Mouse (Mus musculus) embryonic facial prominence, embryonic 11.5 days (tissue): Measurements from ENCODE around the gene Spaca9. TPM values are rescaled to one million over a fixed set of nuclear protein-coding genes. Genes with fewer than 3 reads are reported as not detected.

Experiments used
- ATAC-seq: fragments of 200-750 bp; cut with Nextera tagmentation; replicated peaks from 2 replicates; pipeline ENCODE4 v1.8.0; 2017; ENCODE audit warnings: low read depth; ENCODE audit not compliant: insufficient number of reproducible peaks, low FRiP score, low TSS enrichment
- DNase-seq: peaks from one replicate; pipeline ENCODE4 v3.0.0-alpha.2; 2015; ENCODE audit warnings: low spot score
- H3K27ac ChIP-seq: fragments of 300-500 bp; sonication (generic); replicated peaks from 2 replicates; pipeline ENCODE4 v1.5.1; 2014; ENCODE audit warnings: mild to moderate bottlenecking, low read depth, low read length, control low read depth
- H3K27me3 ChIP-seq: fragments of 300-500 bp; sonication (generic); 2 replicates; pipeline ENCODE4 v1.6.1; 2014; ENCODE audit warnings: mild to moderate bottlenecking, low read length, moderate library complexity, mixed read lengths; ENCODE audit not compliant: control insufficient read depth, insufficient read depth
- H3K36me3 ChIP-seq: fragments of 300-500 bp; sonication (generic); replicated peaks from 2 replicates; pipeline ENCODE4 v1.6.1; 2014; ENCODE audit warnings: low read depth, mild to moderate bottlenecking, low read length, moderate library complexity, mixed read lengths; ENCODE audit not compliant: control insufficient read depth, insufficient read depth
- H3K4me1 ChIP-seq: fragments of 300-500 bp; sonication (generic); 2 replicates; pipeline ENCODE4 v1.6.1; 2014; ENCODE audit warnings: low read length, mixed read lengths; ENCODE audit not compliant: control insufficient read depth, insufficient read depth
- H3K4me2 ChIP-seq: fragments of 300-500 bp; sonication (generic); 2 replicates; pipeline ENCODE4 v1.6.1; 2014; ENCODE audit warnings: low read depth, mild to moderate bottlenecking, control low read depth, low read length, moderate library complexity
- H3K4me3 ChIP-seq: fragments of 300-500 bp; sonication (generic); 2 replicates; pipeline ENCODE4 v1.5.1; 2014; ENCODE audit warnings: low read depth, low read length, control low read depth
- H3K9ac ChIP-seq: fragments of 300-500 bp; sonication (generic); replicated peaks from 2 replicates; pipeline ENCODE4 v1.6.1; 2014; ENCODE audit warnings: mild to moderate bottlenecking, control low read depth, low read length
- H3K9me3 ChIP-seq: fragments of 300-500 bp; sonication (generic); replicated peaks from 2 replicates; pipeline ENCODE4 v1.6.1; 2016; ENCODE audit warnings: mild to moderate bottlenecking, low read length, inconsistent platforms, mixed read lengths; ENCODE audit not compliant: control insufficient read depth
- WGBS: fragments of 180-500 bp; shearing (Covaris S2); extraction: QIAGEN DNeasy Blood & Tissue Kit; methylation state at CpG from one replicate; pipeline ENCODE4 v1.1.7; 2014; 5-methylcytosine and 5-hydroxymethylcytosine counted together
- polyA plus RNA-seq: library from polyadenylated mRNA; unstranded; fragments of >200 nt; fragmentation: Nextera tagmentation; extraction: Ambion mirVana; gene quantifications from 2 replicates; pipeline ENCODE4 v1.2.1, GENCODE M21; 2014

Spaca9 gene
- polyA plus RNA-seq, 1 experiment from 2014 or later, result 1.4 TPM

DNA sequence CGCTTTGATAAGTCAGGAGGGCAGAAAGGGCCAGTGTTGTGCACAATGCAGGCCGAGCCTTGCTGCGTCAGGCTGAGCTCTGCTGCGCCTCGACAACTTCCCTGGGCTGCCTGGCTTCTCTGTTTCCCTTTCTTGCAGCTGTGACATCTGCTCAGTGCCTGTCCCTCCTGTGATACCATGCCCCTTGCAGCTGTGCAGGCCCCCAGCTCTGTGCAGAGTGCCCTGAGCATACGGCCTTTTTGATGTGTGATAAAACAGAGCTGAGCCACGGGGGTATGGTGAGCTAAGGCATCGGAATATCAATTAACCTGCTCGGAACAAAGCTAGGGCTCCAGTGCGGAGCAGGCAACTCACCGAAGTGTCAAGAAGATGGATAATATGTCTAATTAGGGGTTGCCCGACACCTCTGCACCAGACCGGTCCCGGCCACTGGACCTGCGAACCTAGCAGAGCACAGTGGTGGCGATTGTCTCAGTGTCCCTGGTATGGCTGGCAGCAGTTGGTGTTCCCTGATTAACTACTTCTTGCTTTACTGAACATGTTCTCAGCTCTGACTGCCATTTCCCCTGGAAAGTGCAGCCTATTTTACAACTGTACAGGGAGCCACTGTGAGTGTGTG is 28.4 kb upstream of the Spaca9 start:
- Histone ChIP-seq H3K27ac (no peak overlapping the region), H3K9ac (no peak overlapping the region), H3K27me3 (no peaks in the 10 kb centered on the region), H3K4me1 (no peaks in the 10 kb centered on the region), H3K36me3 (no peaks in the 10 kb centered on the region), H3K4me3 (no peak overlapping the region), H3K9me3 (no peaks in the 10 kb centered on the region), H3K4me2 (no peak overlapping the region)
- 25% methylated on average over 16 of the region's 16 CpGs for WGBS
- no peak for ATAC-seq
- DNase-seq, result no peak

GRCm38 (mm10) chr2:28723912-28724311 is 24.4 kb upstream of the Spaca9 start:
- WGBS, result 68% methylated on average over 8 of the region's 9 CpGs
- Histone ChIP-seq H3K36me3 (no peaks in the 10 kb centered on the region), H3K4me3 (no peak overlapping the region), H3K27me3 (no peaks in the 10 kb centered on the region), H3K27ac (no peak overlapping the region), H3K4me1 (no peaks in the 10 kb centered on the region), H3K9ac (no peak overlapping the region), H3K4me2 (no peak overlapping the region), H3K9me3 (no peaks in the 10 kb centered on the region)
- no peak for DNase-seq
- no peak for ATAC-seq

GRCm38 (mm10) chr2:28722419-28722818 is 22.9 kb upstream of the Spaca9 start:
- WGBS, result 93% methylated on average over 8 of the region's 8 CpGs
- ATAC-seq (no peak), DNase-seq (no peak)
- Histone ChIP-seq H3K27me3 (no peaks in the 10 kb centered on the region), H3K4me2 (no peak overlapping the region), H3K4me1 (no peaks in the 10 kb centered on the region), H3K4me3 (no peak overlapping the region), H3K9ac (no peak overlapping the region), H3K9me3 (no peaks in the 10 kb centered on the region), H3K36me3 (no peaks in the 10 kb centered on the region), H3K27ac (no peak overlapping the region)

DNA sequence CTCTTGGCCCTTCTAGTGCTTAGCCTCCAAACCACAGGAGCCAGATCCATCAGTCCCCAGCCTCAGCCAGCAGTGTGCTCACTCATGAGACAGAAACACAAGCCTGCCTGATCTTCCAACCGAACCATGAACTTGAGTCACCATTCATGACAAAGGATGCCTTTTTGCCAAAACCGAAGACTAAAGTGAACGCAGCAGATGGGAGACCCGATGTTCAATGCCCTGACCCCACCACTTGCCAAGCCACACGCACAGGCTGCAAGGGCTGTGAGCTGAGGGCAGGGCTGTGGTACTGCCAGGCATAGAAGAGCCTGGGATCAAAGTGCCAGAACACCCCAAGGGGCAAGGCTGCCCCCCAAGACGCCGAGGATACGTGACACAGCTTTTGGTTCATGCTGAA is 13.5 kb upstream of the Spaca9 start:
- H3K27ac ChIP-seq, result no peak overlapping the region

GRCm38 (mm10) chr2:28706787-28707186 is 7.3 kb upstream of the Spaca9 start:
- DNase-seq (no peak), ATAC-seq (no peak)
- Histone ChIP-seq H3K4me3 (no peak overlapping the region), H3K9ac (no peak overlapping the region), H3K4me2 (no peak overlapping the region), H3K27me3 (no peaks in the 10 kb centered on the region), H3K36me3 (no peaks in the 10 kb centered on the region), H3K4me1 (no peaks in the 10 kb centered on the region), H3K9me3 (no peaks in the 10 kb centered on the region), H3K27ac (no peak overlapping the region)
- 65% methylated on average over 6 of the region's 6 CpGs for WGBS

More for the DNA sequence above, 13.5 kb upstream of the Spaca9 start:
- no peak overlapping the region for H3K4me2 ChIP-seq
- no peaks in the 10 kb centered on the region for H3K27me3 ChIP-seq
- H3K4me1 ChIP-seq, result no peaks in the 10 kb centered on the region
- ATAC-seq (no peak), DNase-seq (no peak)
- no peaks in the 10 kb centered on the region for H3K9me3 ChIP-seq
- H3K4me3 ChIP-seq, result no peak overlapping the region
- no peak overlapping the region for H3K9ac ChIP-seq
- no peaks in the 10 kb centered on the region for H3K36me3 ChIP-seq
- WGBS, result 77% methylated on average over 8 of the region's 8 CpGs

- H3K27me3 ChIP-seq, result no peaks in the 10 kb centered on the region
- H3K4me1 ChIP-seq, result no peaks in the 10 kb centered on the region
- 57% methylated on average over 8 of the region's 8 CpGs for WGBS
- no peak overlapping the region for H3K9ac ChIP-seq
- H3K9me3 ChIP-seq, result no peaks in the 10 kb centered on the region
- H3K27ac ChIP-seq, result no peak overlapping the region
- H3K4me3 ChIP-seq, result no peak overlapping the region
- DNase-seq (no peak), ATAC-seq (no peak)
- H3K36me3 ChIP-seq, result no peaks in the 10 kb centered on the region
- no peak overlapping the region for H3K4me2 ChIP-seq
Measured at GRCm38 (mm10) chr2:28706106-28706636, 6.6 kb upstream of the Spaca9 start.

GRCm38 (mm10) chr2:28701646-28702262 is 2.2 kb upstream of the Spaca9 start:
- ATAC-seq (no peak), DNase-seq (no peak)
- H3K4me1 ChIP-seq, result no peaks in the 10 kb centered on the region
- WGBS, result 73% methylated on average over 8 of the region's 8 CpGs
- H3K4me2 ChIP-seq, result no peak overlapping the region
- no peaks in the 10 kb centered on the region for H3K27me3 ChIP-seq
- no peak overlapping the region for H3K4me3 ChIP-seq
- no peak overlapping the region for H3K9ac ChIP-seq
- H3K36me3 ChIP-seq, result no peaks in the 10 kb centered on the region
- H3K9me3 ChIP-seq, result no peaks in the 10 kb centered on the region
- H3K27ac ChIP-seq, result no peak overlapping the region

GRCm38 (mm10) chr2:28698566-28698965 is 961 bp downstream of the Spaca9 start:
- no peak for ATAC-seq
- Histone ChIP-seq H3K27ac (no peak overlapping the region), H3K4me2 (no peak overlapping the region), H3K27me3 (no peaks in the 10 kb centered on the region), H3K36me3 (no peaks in the 10 kb centered on the region), H3K9ac (no peak overlapping the region), H3K4me1 (no peaks in the 10 kb centered on the region), H3K4me3 (no peak overlapping the region), H3K9me3 (no peaks in the 10 kb centered on the region)
- WGBS, result 73% methylated on average over 5 of the region's 5 CpGs
- DNase-seq, result no peak
